Mouse (Mus musculus): ENCODE results near the gene Wdr20. TPM values are rescaled to one million over a fixed set of nuclear protein-coding genes. Genes with fewer than 3 reads are reported as not detected.

The Wdr20 gene
- polyA plus RNA-seq, 1 experiment from 2014 or later, result 25.4 TPM

DNA sequence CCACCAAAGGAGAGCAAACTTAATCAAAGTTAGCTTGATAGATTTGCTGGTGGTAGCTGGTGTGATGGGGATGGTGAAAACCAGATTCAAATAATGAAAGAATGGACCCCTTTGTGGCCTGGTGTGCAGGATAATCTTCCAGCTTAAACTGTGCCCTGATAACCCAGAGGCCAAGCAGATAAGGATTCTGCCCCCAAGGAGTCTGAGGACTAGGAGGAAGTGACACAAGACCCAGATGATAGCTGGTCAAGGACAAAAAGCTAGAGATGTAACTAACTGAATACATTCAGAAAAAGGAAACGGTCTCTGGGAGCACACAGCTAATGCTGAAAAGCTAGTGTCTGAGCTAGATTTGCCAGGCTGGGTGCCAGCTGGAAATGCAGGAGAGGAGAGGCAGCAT lies 114.2 kb downstream of the Wdr20 start:
- peaks cover 13% of the 10 kb centered on the region for H3K36me3 ChIP-seq (ENCODE audit: insufficient read depth)
- DNase-seq, result no peak
- no peaks in the 10 kb centered on the region for H3K9me3 ChIP-seq (ENCODE audit: low read depth, low read length)
- no peak for TF ChIP-seq CTCF (IDR thresholded peaks at IDR 0.05; ENCODE audit: low read depth)
- no peak overlapping the region for H3K27ac ChIP-seq (ENCODE audit: low read depth)
- no peak overlapping the region for H3K4me3 ChIP-seq (ENCODE audit: low read depth, low read length)
- 76% methylated on average over 1 of the region's 1 CpGs for WGBS
- no peak overlapping the region for H3K9ac ChIP-seq
- no peaks in the 10 kb centered on the region for H3K27me3 ChIP-seq (ENCODE audit: insufficient read depth, low read length)
- ATAC-seq (ENCODE audit: insufficient read depth), result no peak
- peaks cover 6% of the 10 kb centered on the region; the same call in 1 of the 2 replicates for H3K4me1 ChIP-seq (ENCODE audit: insufficient read depth)
- no peak overlapping the region; the same call in 1 of the 2 replicates for H3K4me2 ChIP-seq

Other genes with a start within 250 kb of the Wdr20 start
- gene Dync1h1, start 136.5 kb upstream of the Wdr20 start, polyA plus RNA-seq (2014; fragmentation: Nextera tagmentation; extraction: Ambion mirVana), result 59.0 and 72.3 TPM in 2 replicates
- 0.34 TPM in 1 of 2 replicates, not detected in the other for gene 1700001K19Rik, start 55.3 kb upstream of the Wdr20 start, polyA plus RNA-seq (2014; fragmentation: Nextera tagmentation; extraction: Ambion mirVana)
- 829 and 905 TPM in 2 replicates for gene Hsp90aa1, start 35.2 kb upstream of the Wdr20 start, polyA plus RNA-seq (2014; fragmentation: Nextera tagmentation; extraction: Ambion mirVana)
- 5.8 and 5.9 TPM in 2 replicates for gene Mok, start 103.0 kb downstream of the Wdr20 start, polyA plus RNA-seq (2014; fragmentation: Nextera tagmentation; extraction: Ambion mirVana)
- 4.4 and 5.2 TPM in 2 replicates for gene Zfp839, start 112.3 kb downstream of the Wdr20 start, polyA plus RNA-seq (2014; fragmentation: Nextera tagmentation; extraction: Ambion mirVana)
- gene Cinp, start 151.2 kb downstream of the Wdr20 start, polyA plus RNA-seq (2014; fragmentation: Nextera tagmentation; extraction: Ambion mirVana), result 91.8 and 94.0 TPM in 2 replicates
- gene Tecpr2, start 151.3 kb downstream of the Wdr20 start, polyA plus RNA-seq (2014; fragmentation: Nextera tagmentation; extraction: Ambion mirVana), result 4.0 and 5.2 TPM in 2 replicates
- 11.2 and 14.2 TPM in 2 replicates for gene Ankrd9, start 241.1 kb downstream of the Wdr20 start, polyA plus RNA-seq (2014; fragmentation: Nextera tagmentation; extraction: Ambion mirVana)